Comparison of ENCODE assay signal across 20 mouse cellular contexts in genomic region chr7:81489649-81490048, GRCm38 (mm10). TPM values are rescaled to one million over a fixed set of nuclear protein-coding genes. Genes with fewer than 3 reads are reported as not detected.
A peak's percentile ranks its signal among the peaks of the same experiment; 100 is the strongest.
DNase-seq lines count a peak whose midpoint lies in the region; ATAC-seq lines count a peak whose summit lies in the region.
"Had no signal": no experiment of that assay in that cellular context is flagged by ENCODE, and none has a peak within 500 bp of the region (broad histone marks: within the 10 kb centered on the region; RNA-seq: fewer than 3 reads in every experiment).

No protein-coding gene starts in this region.

- no peak overlapping the region for H3K27ac ChIP-seq in hindbrain, embryonic 12.5 days
- H3K27ac ChIP-seq in hindbrain, embryonic 16.5 days (ENCODE audit: low read depth, low read length) = no peak overlapping the region
- H3K27ac ChIP-seq in neural tube, embryonic 15.5 days (replicated peaks) = no peak overlapping the region
- H3K27ac ChIP-seq in embryonic facial prominence, embryonic 10.5 days (replicated peaks) = no peak overlapping the region
- H3K27ac ChIP-seq: embryonic facial prominence, embryonic 15.5 days; heart, embryonic 15.5 days had no signal

- peaks cover under 1% of the 10 kb centered on the region; the same call in 1 of the 2 replicates for H3K36me3 ChIP-seq in hindbrain, embryonic 12.5 days
- no peaks in the 10 kb centered on the region for H3K36me3 ChIP-seq in hindbrain, embryonic 16.5 days (ENCODE audit: control insufficient read depth, insufficient read depth, low read length)
- H3K36me3 ChIP-seq in neural tube, embryonic 15.5 days = peaks cover 6% of the 10 kb centered on the region
- no peaks in the 10 kb centered on the region for H3K36me3 ChIP-seq in embryonic facial prominence, embryonic 10.5 days (replicated peaks)
- H3K36me3 ChIP-seq: embryonic facial prominence, embryonic 15.5 days; heart, embryonic 15.5 days had no signal

- peak; percentile 28 for DNase-seq in neural tube, embryonic 10.5 days (ENCODE audit: extremely low spot score, low spot score)
- DNase-seq in embryonic facial prominence, embryonic 10.5 days (ENCODE audit: low spot score) = peak; percentile 48
- peak; percentile 52 for DNase-seq in retina, postnatal 1 day
- DNase-seq in adrenal gland, adult (ENCODE audit: inconsistent age in 2 of 2, low spot score in 1 of 2) = no peak
- DNase-seq in T-cell, adult 2 months (ENCODE audit: low spot score) = no peak
- DNase-seq: adrenal gland, postnatal 10 days; cerebellum, postnatal 10 days; right cerebral cortex, adult 18-20 months; thymus, postnatal 4 days had no signal

- H3K9me3 ChIP-seq in hindbrain, embryonic 12.5 days (replicated peaks) = no peaks in the 10 kb centered on the region
- no peaks in the 10 kb centered on the region for H3K9me3 ChIP-seq in hindbrain, embryonic 16.5 days (ENCODE audit: control insufficient read depth, low read length)
- no peaks in the 10 kb centered on the region for H3K9me3 ChIP-seq in neural tube, embryonic 15.5 days (replicated peaks)
- no peaks in the 10 kb centered on the region for H3K9me3 ChIP-seq in embryonic facial prominence, embryonic 10.5 days
- H3K9me3 ChIP-seq: embryonic facial prominence, embryonic 15.5 days; heart, embryonic 15.5 days; megakaryocyte, embryonic 14.5 days had no signal

- H3K27me3 ChIP-seq in hindbrain, embryonic 12.5 days = peaks cover 2% of the 10 kb centered on the region; the same call in 1 of the 2 replicates
- H3K27me3 ChIP-seq in hindbrain, embryonic 16.5 days (replicated peaks; ENCODE audit: control insufficient read depth, insufficient read depth, low read length) = no peaks in the 10 kb centered on the region
- H3K27me3 ChIP-seq in neural tube, embryonic 15.5 days (replicated peaks) = no peaks in the 10 kb centered on the region
- peaks cover 45% of the 10 kb centered on the region for H3K27me3 ChIP-seq in embryonic facial prominence, embryonic 10.5 days (replicated peaks; ENCODE audit: low read depth, poor library complexity, severe bottlenecking)

- H3K4me1 ChIP-seq in hindbrain, embryonic 12.5 days = peaks cover 21% of the 10 kb centered on the region
- H3K4me1 ChIP-seq in hindbrain, embryonic 16.5 days (ENCODE audit: control insufficient read depth, insufficient read depth, low read depth, low read length) = peaks cover 11% of the 10 kb centered on the region
- H3K4me1 ChIP-seq in neural tube, embryonic 15.5 days = peaks cover 38% of the 10 kb centered on the region
- peaks cover 29% of the 10 kb centered on the region for H3K4me1 ChIP-seq in embryonic facial prominence, embryonic 10.5 days

- H3K9ac ChIP-seq in hindbrain, embryonic 12.5 days = 0 out of 2 replicates have a peak overlapping the region, but pooled peaks have one; percentile 19
- H3K9ac ChIP-seq in hindbrain, embryonic 16.5 days (ENCODE audit: low read depth, low read length) = no peak overlapping the region
- H3K9ac ChIP-seq in neural tube, embryonic 15.5 days (replicated peaks) = no peak overlapping the region
- H3K9ac ChIP-seq: embryonic facial prominence, embryonic 15.5 days; heart, embryonic 15.5 days had no signal

- no peak overlapping the region for H3K4me2 ChIP-seq in hindbrain, embryonic 12.5 days (replicated peaks)
- H3K4me2 ChIP-seq in hindbrain, embryonic 16.5 days (ENCODE audit: low read length) = no peak overlapping the region
- no peak overlapping the region for H3K4me2 ChIP-seq in neural tube, embryonic 15.5 days
- H3K4me2 ChIP-seq: embryonic facial prominence, embryonic 15.5 days; heart, embryonic 15.5 days; liver, embryonic 11.5 days had no signal

- ATAC-seq in hindbrain, embryonic 12.5 days (ENCODE audit: low FRiP score) = no peak
- ATAC-seq in hindbrain, embryonic 16.5 days = no peak
- no peak for ATAC-seq in neural tube, embryonic 15.5 days (ENCODE audit: low FRiP score)
- ATAC-seq: forebrain, embryonic 16.5 days had no signal

- WGBS in hindbrain, embryonic 12.5 days = 6% methylated on average over 9 of the region's 9 CpGs
- 9% methylated on average over 9 of the region's 9 CpGs for WGBS in hindbrain, embryonic 16.5 days
- WGBS in neural tube, embryonic 15.5 days = 12% methylated on average over 9 of the region's 9 CpGs
- 3% methylated on average over 9 of the region's 9 CpGs for WGBS in embryonic facial prominence, embryonic 10.5 days

- H3K4me3 ChIP-seq in hindbrain, embryonic 12.5 days = no peak overlapping the region
- no peak overlapping the region for H3K4me3 ChIP-seq in hindbrain, embryonic 16.5 days (ENCODE audit: low read length)
- H3K4me3 ChIP-seq in neural tube, embryonic 15.5 days (replicated peaks) = no peak overlapping the region
- H3K4me3 ChIP-seq in embryonic facial prominence, embryonic 10.5 days = peak overlapping the region; percentile 13; the same call in 1 of the 2 replicates
- H3K4me3 ChIP-seq: embryonic facial prominence, embryonic 15.5 days; heart, embryonic 15.5 days; megakaryocyte, embryonic 14.5 days had no signal

RNA-seq across cellular contexts. Expression of gene Ap3b2, which starts 4.1 kb away (rescaled TPM):
- 73.3 and 75.0 TPM in 2 replicates for polyA plus RNA-seq in hindbrain, embryonic 12.5 days (2016; fragmentation: Nextera tagmentation; extraction: Ambion mirVana)
- polyA plus RNA-seq in hindbrain, embryonic 16.5 days (2015; fragmentation: Nextera tagmentation; extraction: Ambion mirVana) = 149 and 164 TPM in 2 replicates
- polyA plus RNA-seq in neural tube, embryonic 15.5 days (2015; fragmentation: Nextera tagmentation; extraction: Ambion mirVana) = 118 and 147 TPM in 2 replicates
- polyA plus RNA-seq in embryonic facial prominence, embryonic 10.5 days (2016; fragmentation: Nextera tagmentation; extraction: Ambion mirVana) = 8.6 and 10.8 TPM in 2 replicates
- polyA plus RNA-seq: spleen, adult 2 months had no signal

RNA-seq across cellular contexts. Expression of gene BC048679, which starts 8.4 kb away (rescaled TPM):
- polyA plus RNA-seq in hindbrain, embryonic 12.5 days (2016; fragmentation: Nextera tagmentation; extraction: Ambion mirVana) = not detected in 2 replicates
- not detected in 2 replicates for polyA plus RNA-seq in hindbrain, embryonic 16.5 days (2015; fragmentation: Nextera tagmentation; extraction: Ambion mirVana)
- polyA plus RNA-seq in neural tube, embryonic 15.5 days (2015; fragmentation: Nextera tagmentation; extraction: Ambion mirVana) = not detected in 2 replicates
- 0.33 and 0.57 TPM in 2 replicates for polyA plus RNA-seq in embryonic facial prominence, embryonic 10.5 days (2016; fragmentation: Nextera tagmentation; extraction: Ambion mirVana)
- polyA plus RNA-seq: embryonic facial prominence, embryonic 15.5 days; forebrain, embryonic 16.5 days; heart, embryonic 15.5 days; intestine, embryonic 14.5 days; liver, embryonic 11.5 days; lung, embryonic 16.5 days; spleen, adult 2 months had no signal

RNA-seq across cellular contexts. Expression of gene Cpeb1, which starts 34.4 kb away (rescaled TPM):
- 2.5 and 2.9 TPM in 2 replicates for polyA plus RNA-seq in hindbrain, embryonic 12.5 days (2016; fragmentation: Nextera tagmentation; extraction: Ambion mirVana)
- 8.3 and 8.4 TPM in 2 replicates for polyA plus RNA-seq in hindbrain, embryonic 16.5 days (2015; fragmentation: Nextera tagmentation; extraction: Ambion mirVana)
- polyA plus RNA-seq in neural tube, embryonic 15.5 days (2015; fragmentation: Nextera tagmentation; extraction: Ambion mirVana) = 7.3 and 9.6 TPM in 2 replicates
- polyA plus RNA-seq in embryonic facial prominence, embryonic 10.5 days (2016; fragmentation: Nextera tagmentation; extraction: Ambion mirVana) = 1.2 and 1.3 TPM in 2 replicates

Comparison
In these comparisons a context has a peak if more than half of its experiments do, and no peak if none do; other contexts are left out.
1. DNase-seq: peak in neural tube, embryonic 10.5 days (single experiment), embryonic facial prominence, embryonic 10.5 days (single experiment) and retina, postnatal 1 day (single experiment); none in adrenal gland, adult (0 of 2) and T-cell, adult 2 months (single experiment).